Mouse (Mus musculus) kidney, embryonic 16.5 days (tissue): ENCODE results near the gene Snrpg. TPM values are rescaled to one million over a fixed set of nuclear protein-coding genes. Genes with fewer than 3 reads are reported as not detected.

Experiments used
- ATAC-seq: fragments of 200-750 bp; cut with Nextera tagmentation; 2 replicates; pipeline ENCODE4 v1.8.0; 2017; ENCODE audit warnings: moderate TSS enrichment; ENCODE audit not compliant: low FRiP score, low TSS enrichment
- H3K27ac ChIP-seq: fragments of 300-500 bp; sonication (generic); 2 replicates; pipeline ENCODE4 v1.5.1; 2014; ENCODE audit warnings: low read length
- H3K27me3 ChIP-seq: fragments of 300-500 bp; sonication (generic); 2 replicates; pipeline ENCODE4 v1.6.1; 2014; ENCODE audit warnings: low read length, control low read depth, mixed read lengths; ENCODE audit not compliant: insufficient read depth
- H3K36me3 ChIP-seq: fragments of 300-500 bp; sonication (generic); 2 replicates; pipeline ENCODE4 v1.6.1; 2014; ENCODE audit warnings: low read length, control low read depth, mixed read lengths; ENCODE audit not compliant: insufficient read depth
- H3K4me1 ChIP-seq: fragments of 300-500 bp; sonication (generic); 2 replicates; pipeline ENCODE4 v1.6.1; 2014; ENCODE audit warnings: low read length, control low read depth, mixed read lengths; ENCODE audit not compliant: insufficient read depth
- H3K4me2 ChIP-seq: fragments of 300-500 bp; sonication (generic); replicated peaks from 2 replicates; pipeline ENCODE4 v1.6.1; 2014; ENCODE audit warnings: low read depth, low read length
- H3K4me3 ChIP-seq: fragments of 300-500 bp; sonication (generic); 2 replicates; pipeline ENCODE4 v1.5.1; 2014; ENCODE audit warnings: mild to moderate bottlenecking, low read length
- H3K9ac ChIP-seq: fragments of 300-500 bp; sonication (generic); replicated peaks from 2 replicates; pipeline ENCODE4 v1.6.1; 2014; ENCODE audit warnings: low read length
- H3K9me3 ChIP-seq: fragments of 300-500 bp; sonication (generic); 2 replicates; pipeline ENCODE4 v1.6.1; 2016; ENCODE audit warnings: low read length, control low read depth
- WGBS: fragments of 180-500 bp; shearing (Covaris S2); extraction: QIAGEN DNeasy Blood & Tissue Kit; methylation state at CpG from one replicate; pipeline ENCODE4 v1.1.7; 2014; 5-methylcytosine and 5-hydroxymethylcytosine counted together
- polyA plus RNA-seq: library from polyadenylated mRNA; unstranded; fragments of >200 nt; fragmentation: Nextera tagmentation; extraction: Ambion mirVana; gene quantifications from 2 replicates; pipeline ENCODE4 v1.2.1, GENCODE M21; 2015

Gene Snrpg
- polyA plus RNA-seq, 1 experiment from 2014 or later = 575 TPM

GRCm38 (mm10) chr6:86382551-86382950 lies 11.4 kb downstream of the Snrpg start:
- Histone ChIP-seq H3K4me1 (no peaks in the 10 kb centered on the region), H3K36me3 (peaks cover 17% of the 10 kb centered on the region), H3K9me3 (no peaks in the 10 kb centered on the region), H3K27ac (no peak overlapping the region), H3K4me3 (no peak overlapping the region), H3K27me3 (no peaks in the 10 kb centered on the region), H3K9ac (no peak overlapping the region), H3K4me2 (no peak overlapping the region)
- ATAC-seq = no peak

- H3K27ac ChIP-seq = no peak overlapping the region
- ATAC-seq = no peak
- no peaks in the 10 kb centered on the region for H3K9me3 ChIP-seq
- H3K4me2 ChIP-seq = no peak overlapping the region
- no peaks in the 10 kb centered on the region for H3K27me3 ChIP-seq
- 48% methylated on average over 16 of the region's 16 CpGs for WGBS
- no peak overlapping the region for H3K4me3 ChIP-seq
- H3K9ac ChIP-seq = no peak overlapping the region
- H3K4me1 ChIP-seq = no peaks in the 10 kb centered on the region
- peaks cover 15% of the 10 kb centered on the region for H3K36me3 ChIP-seq
Observed at GRCm38 (mm10) chr6:86383370-86383769, 12.3 kb downstream of the Snrpg start.

GRCm38 (mm10) chr6:86384692-86385091 lies 13.6 kb downstream of the Snrpg start:
- H3K27me3 ChIP-seq = no peaks in the 10 kb centered on the region
- WGBS = 60% methylated on average over 4 of the region's 4 CpGs
- no peak overlapping the region for H3K4me2 ChIP-seq
- peaks cover 19% of the 10 kb centered on the region for H3K36me3 ChIP-seq
- H3K4me3 ChIP-seq = no peak overlapping the region
- no peak for ATAC-seq
- no peak overlapping the region for H3K27ac ChIP-seq
- no peak overlapping the region for H3K9ac ChIP-seq
- no peaks in the 10 kb centered on the region for H3K4me1 ChIP-seq
- no peaks in the 10 kb centered on the region for H3K9me3 ChIP-seq

- ATAC-seq = no peak
- WGBS = 80% methylated on average over 5 of the region's 5 CpGs
- Histone ChIP-seq H3K9ac (no peak overlapping the region), H3K27me3 (no peaks in the 10 kb centered on the region), H3K36me3 (peaks cover 27% of the 10 kb centered on the region), H3K27ac (no peak overlapping the region), H3K9me3 (no peaks in the 10 kb centered on the region), H3K4me3 (no peak overlapping the region), H3K4me2 (no peak overlapping the region), H3K4me1 (no peaks in the 10 kb centered on the region)
Observed at GRCm38 (mm10) chr6:86385362-86386104, 14.4 kb downstream of the Snrpg start.

- Histone ChIP-seq H3K4me2 (peak overlapping the region; percentile 3; the same call in 1 of the 2 replicates), H3K36me3 (peaks cover 44% of the 10 kb centered on the region), H3K27me3 (no peaks in the 10 kb centered on the region), H3K9ac (no peak overlapping the region), H3K4me1 (no peaks in the 10 kb centered on the region), H3K4me3 (no peak overlapping the region), H3K9me3 (no peaks in the 10 kb centered on the region), H3K27ac (peak overlapping the region; percentile 83)
- WGBS = 51% methylated on average over 12 of the region's 12 CpGs
- peak; percentile 91 for ATAC-seq
Observed at GRCm38 (mm10) chr6:86387313-86387712, 16.2 kb downstream of the Snrpg start.

GRCm38 (mm10) chr6:86388461-86388860 lies 17.4 kb downstream of the Snrpg start:
- no peaks in the 10 kb centered on the region for H3K4me1 ChIP-seq
- no peak overlapping the region for H3K4me2 ChIP-seq
- H3K9ac ChIP-seq = no peak overlapping the region
- no peaks in the 10 kb centered on the region for H3K9me3 ChIP-seq
- no peak overlapping the region for H3K4me3 ChIP-seq
- no peak for ATAC-seq
- WGBS = 80% methylated on average over 18 of the region's 18 CpGs
- peaks cover 45% of the 10 kb centered on the region for H3K36me3 ChIP-seq
- H3K27ac ChIP-seq = peak overlapping the region; percentile 83
- H3K27me3 ChIP-seq = no peaks in the 10 kb centered on the region

GRCm38 (mm10) chr6:86391326-86391725 lies 20.2 kb downstream of the Snrpg start:
- peaks cover 16% of the 10 kb centered on the region for H3K4me1 ChIP-seq
- no peaks in the 10 kb centered on the region for H3K27me3 ChIP-seq
- WGBS = 96% methylated on average over 5 of the region's 5 CpGs
- no peak overlapping the region for H3K27ac ChIP-seq
- H3K9me3 ChIP-seq = no peaks in the 10 kb centered on the region
- H3K4me2 ChIP-seq = no peak overlapping the region
- no peak overlapping the region for H3K9ac ChIP-seq
- H3K4me3 ChIP-seq = no peak overlapping the region
- ATAC-seq = no peak
- H3K36me3 ChIP-seq = peaks cover 52% of the 10 kb centered on the region

- Histone ChIP-seq H3K9ac (no peak overlapping the region), H3K4me1 (peaks cover 23% of the 10 kb centered on the region), H3K9me3 (no peaks in the 10 kb centered on the region), H3K27ac (no peak overlapping the region), H3K4me2 (no peak overlapping the region), H3K36me3 (peaks cover 48% of the 10 kb centered on the region), H3K27me3 (no peaks in the 10 kb centered on the region), H3K4me3 (no peak overlapping the region)
- whole genome bisulfite sequencing = 100% methylated on average over 1 of the region's 1 CpGs
- no peak for ATAC-seq
Observed at GRCm38 (mm10) chr6:86393187-86393586, 22.1 kb downstream of the Snrpg start.

GRCm38 (mm10) chr6:86394078-86394720 lies 23.1 kb downstream of the Snrpg start:
- Histone ChIP-seq H3K27me3 (no peaks in the 10 kb centered on the region; the same call in 1 of the 2 replicates), H3K4me2 (no peak overlapping the region), H3K4me3 (no peak overlapping the region), H3K36me3 (peaks cover 38% of the 10 kb centered on the region), H3K9me3 (no peaks in the 10 kb centered on the region), H3K4me1 (peaks cover 23% of the 10 kb centered on the region), H3K27ac (no peak overlapping the region), H3K9ac (no peak overlapping the region)
- 87% methylated on average over 17 of the region's 17 CpGs for WGBS
- ATAC-seq = no peak

GRCm38 (mm10) chr6:86395021-86395420 lies 23.9 kb downstream of the Snrpg start:
- no peak overlapping the region for H3K27ac ChIP-seq
- WGBS = 93% methylated on average over 9 of the region's 9 CpGs
- H3K4me2 ChIP-seq = peak overlapping the region; percentile 79; the same call in 1 of the 2 replicates
- H3K4me3 ChIP-seq = no peak overlapping the region
- peaks cover 30% of the 10 kb centered on the region for H3K36me3 ChIP-seq
- no peaks in the 10 kb centered on the region; the same call in 1 of the 2 replicates for H3K27me3 ChIP-seq
- no peak for ATAC-seq
- peaks cover 23% of the 10 kb centered on the region for H3K4me1 ChIP-seq
- H3K9me3 ChIP-seq = no peaks in the 10 kb centered on the region
- H3K9ac ChIP-seq = no peak overlapping the region
